Mouse (Mus musculus): ENCODE measurements around the gene Gdf11. TPM values are rescaled to one million over a fixed set of nuclear protein-coding genes. Genes with fewer than 3 reads are reported as not detected.
A peak's percentile ranks its signal among the peaks of the same experiment; 100 is the strongest.

The Gdf11 gene
- polyA plus RNA-seq, 1 experiment from 2014 or later = 11.7 TPM

DNA sequence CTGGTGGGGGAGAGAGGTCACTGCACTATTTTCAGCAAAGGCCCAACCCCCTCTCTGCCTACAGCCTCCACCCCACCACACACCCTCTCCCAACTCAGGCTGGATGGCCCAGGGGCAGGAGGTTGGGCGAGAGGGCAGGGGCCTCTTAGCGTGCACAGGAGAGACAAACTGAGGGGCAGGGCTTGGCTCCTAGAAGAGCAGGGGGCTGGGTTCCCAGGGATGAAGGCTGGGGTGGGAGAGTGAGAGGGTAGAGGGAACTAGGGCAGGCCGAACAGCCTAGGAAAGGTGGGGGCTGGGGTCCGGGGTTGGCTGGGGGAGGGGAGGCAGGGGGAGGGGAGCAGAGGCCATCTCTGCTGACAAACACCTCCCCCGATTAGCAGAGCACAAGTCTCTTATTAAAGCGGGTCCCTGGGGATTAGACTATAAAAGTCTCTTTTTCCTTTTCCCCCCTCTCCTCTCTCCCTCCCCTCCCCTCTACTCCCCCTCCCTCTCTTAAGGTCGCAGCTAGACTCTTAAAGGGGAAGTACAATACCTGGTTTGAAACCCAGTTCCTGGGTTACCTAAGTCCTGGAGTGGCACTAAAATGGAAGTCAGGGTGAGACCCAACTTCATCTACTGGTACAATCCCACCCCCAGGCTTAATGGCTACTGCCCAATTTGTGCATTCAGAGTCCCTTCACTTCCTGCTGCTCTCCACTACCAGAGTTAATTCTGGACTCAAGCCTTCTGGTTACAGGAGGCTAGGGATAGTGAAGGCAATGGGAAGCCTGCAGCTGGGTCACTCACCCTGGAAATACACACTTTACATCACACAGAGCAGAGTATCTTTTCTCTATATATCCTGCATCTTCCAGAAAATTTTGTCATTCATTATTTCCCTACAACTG, 2.3 kb downstream of the Gdf11 start:
- no peaks in the 10 kb centered on the region for H3K9me3 ChIP-seq
- H3K36me3 ChIP-seq = peaks cover 39% of the 10 kb centered on the region
- H3K4me3 ChIP-seq (replicated peaks) = peak overlapping the region; percentile 78
- H3K4me1 ChIP-seq (replicated peaks) = peaks cover 50% of the 10 kb centered on the region
- ATAC-seq = peak; percentile 65
- 0 out of 2 replicates have a peak, but pooled peaks cover 2% of the 10 kb centered on the region for H3K27me3 ChIP-seq
- peak overlapping the region; percentile 91 for H3K4me2 ChIP-seq (replicated peaks)
- WGBS = under 1% methylated on average over 7 of the region's 7 CpGs
- H3K9ac ChIP-seq (replicated peaks) = peak overlapping the region; percentile 88
- H3K27ac ChIP-seq = peak overlapping the region; percentile 96

DNA sequence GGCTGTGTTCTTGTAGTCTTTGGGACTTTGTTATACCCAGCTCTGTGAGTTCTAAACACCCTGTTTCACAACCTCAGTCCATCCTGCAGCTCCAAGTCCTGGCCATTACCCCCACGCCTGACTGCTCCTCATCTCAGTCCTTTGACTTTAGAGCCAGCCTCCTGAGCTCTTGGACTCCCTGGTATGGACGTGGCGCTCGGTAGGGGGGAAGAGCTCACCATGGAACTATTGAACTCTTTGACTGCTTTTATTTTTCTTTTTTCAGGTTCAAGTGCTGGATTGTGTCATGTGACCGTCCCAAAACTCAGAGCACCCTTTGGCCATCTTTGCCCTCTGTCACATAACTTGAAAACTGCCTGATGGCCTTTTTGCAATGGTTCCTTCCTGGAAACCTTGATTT, 9.5 kb downstream of the Gdf11 start:
- Histone ChIP-seq H3K9ac (replicated peaks) (no peak overlapping the region), H3K36me3 (peaks cover 62% of the 10 kb centered on the region), H3K27me3 (no peaks in the 10 kb centered on the region), H3K27ac (no peak overlapping the region), H3K4me3 (replicated peaks) (no peak overlapping the region), H3K4me2 (replicated peaks) (no peak overlapping the region), H3K9me3 (no peaks in the 10 kb centered on the region), H3K4me1 (replicated peaks) (peaks cover 6% of the 10 kb centered on the region; the same call in 1 of the 2 replicates)
- ATAC-seq = no peak
- 75% methylated on average over 5 of the region's 5 CpGs for WGBS

DNA sequence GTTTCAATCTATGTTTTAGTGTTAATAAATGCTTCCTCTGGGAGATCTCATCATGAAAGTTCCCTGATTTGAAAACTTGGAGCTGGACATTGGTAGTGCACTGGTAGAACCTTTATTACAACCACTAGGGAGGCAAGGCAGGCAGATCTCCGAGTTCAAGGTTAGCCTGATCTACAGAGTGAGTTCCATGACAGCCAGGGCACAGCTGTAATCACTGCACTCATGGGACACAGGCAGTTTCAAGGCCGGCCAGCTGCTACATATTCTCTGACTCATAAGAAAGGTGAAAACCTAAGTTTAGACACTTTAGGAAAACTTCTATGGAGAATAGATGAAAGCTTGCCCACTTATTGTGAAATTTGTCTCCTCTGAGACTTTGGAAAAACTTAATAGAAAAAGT, 12.7 kb downstream of the Gdf11 start:
- no peaks in the 10 kb centered on the region for H3K4me1 ChIP-seq (replicated peaks)
- no peaks in the 10 kb centered on the region for H3K27me3 ChIP-seq
- H3K9ac ChIP-seq (replicated peaks) = no peak overlapping the region
- H3K27ac ChIP-seq = no peak overlapping the region
- no peak overlapping the region for H3K4me2 ChIP-seq (replicated peaks)
- no peaks in the 10 kb centered on the region for H3K9me3 ChIP-seq
- no peak overlapping the region for H3K4me3 ChIP-seq (replicated peaks)
- ATAC-seq = no peak
- peaks cover 48% of the 10 kb centered on the region for H3K36me3 ChIP-seq
- 87% methylated on average over 2 of the region's 2 CpGs for WGBS

DNA sequence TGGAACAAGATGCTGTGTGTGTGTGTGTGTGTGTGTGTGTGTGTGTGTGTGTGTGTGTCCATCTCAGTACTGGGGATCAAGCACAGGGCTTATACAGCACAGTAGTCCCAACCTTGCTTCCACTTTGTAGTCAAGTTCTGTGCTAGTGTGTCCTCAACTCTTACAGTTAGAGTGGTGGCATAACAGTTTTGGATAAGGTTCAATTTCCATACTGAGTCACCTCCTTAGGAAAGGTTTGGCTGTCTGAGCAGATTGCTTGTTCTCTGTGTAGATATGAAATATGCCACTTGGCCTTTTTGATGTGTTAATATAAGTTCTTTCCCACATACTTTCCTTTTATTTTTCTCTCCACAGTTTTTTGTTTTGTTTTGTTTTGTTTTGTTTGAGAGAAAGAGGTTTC, 13.2 kb downstream of the Gdf11 start:
- ATAC-seq = no peak
- H3K4me3 ChIP-seq (replicated peaks) = no peak overlapping the region
- no peak overlapping the region for H3K27ac ChIP-seq
- no peak overlapping the region for H3K9ac ChIP-seq (replicated peaks)
- no peaks in the 10 kb centered on the region for H3K27me3 ChIP-seq
- peaks cover 49% of the 10 kb centered on the region for H3K36me3 ChIP-seq
- no peaks in the 10 kb centered on the region for H3K9me3 ChIP-seq
- H3K4me2 ChIP-seq (replicated peaks) = no peak overlapping the region
- no peaks in the 10 kb centered on the region for H3K4me1 ChIP-seq (replicated peaks)

DNA sequence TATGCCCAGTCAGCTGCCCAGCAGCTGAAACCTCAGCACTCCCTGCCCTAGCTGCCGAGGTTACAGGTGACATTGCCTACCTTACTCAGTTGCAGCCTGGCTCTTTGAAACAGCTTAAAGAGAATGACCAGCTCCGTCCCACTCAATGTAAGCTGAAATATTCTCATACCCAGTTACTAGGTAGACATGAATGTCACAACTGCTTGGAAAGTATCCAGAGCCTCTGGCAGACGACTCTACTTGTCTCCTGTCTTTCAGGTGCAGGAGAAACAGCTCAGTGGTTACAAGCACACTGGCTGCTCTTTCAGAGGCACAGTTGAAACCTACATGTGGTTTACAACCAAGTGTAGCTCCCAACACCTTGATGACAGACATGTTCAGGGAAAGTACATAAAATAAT, 21.2 kb downstream of the Gdf11 start:
- Histone ChIP-seq H3K4me1 (replicated peaks) (no peaks in the 10 kb centered on the region), H3K36me3 (peaks cover 53% of the 10 kb centered on the region), H3K27ac (no peak overlapping the region), H3K9ac (replicated peaks) (no peak overlapping the region), H3K4me3 (replicated peaks) (no peak overlapping the region), H3K27me3 (no peaks in the 10 kb centered on the region), H3K9me3 (no peaks in the 10 kb centered on the region), H3K4me2 (replicated peaks) (no peak overlapping the region)
- ATAC-seq = no peak
- WGBS = 94% methylated on average over 3 of the region's 3 CpGs

DNA sequence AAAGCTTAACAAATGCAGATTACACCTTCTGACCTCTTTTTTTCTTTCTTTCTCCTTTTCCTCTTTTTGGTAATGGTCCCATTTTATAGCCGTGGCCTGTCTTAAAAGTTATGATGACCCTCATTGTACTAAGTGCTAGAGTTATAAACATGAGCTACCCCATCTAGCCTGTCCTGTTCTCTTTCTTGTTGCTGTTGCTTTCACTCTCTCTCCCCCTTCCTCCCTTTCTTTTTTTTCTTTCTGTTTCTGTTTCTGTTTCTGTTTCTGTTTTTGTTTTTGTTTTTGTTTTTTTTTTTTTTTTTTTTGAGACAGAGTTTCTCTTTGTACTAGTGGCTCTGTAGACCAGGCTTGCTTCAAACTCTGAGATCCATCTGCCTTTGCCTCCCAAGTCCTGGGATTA, 25.0 kb downstream of the Gdf11 start:
- Histone ChIP-seq H3K36me3 (peaks cover 36% of the 10 kb centered on the region), H3K27me3 (no peaks in the 10 kb centered on the region), H3K4me1 (replicated peaks) (no peaks in the 10 kb centered on the region), H3K4me2 (replicated peaks) (no peak overlapping the region), H3K27ac (no peak overlapping the region), H3K9ac (replicated peaks) (no peak overlapping the region), H3K9me3 (no peaks in the 10 kb centered on the region), H3K4me3 (replicated peaks) (no peak overlapping the region)
- WGBS = 87% methylated on average over 1 of the region's 1 CpGs
- ATAC-seq = no peak

DNA sequence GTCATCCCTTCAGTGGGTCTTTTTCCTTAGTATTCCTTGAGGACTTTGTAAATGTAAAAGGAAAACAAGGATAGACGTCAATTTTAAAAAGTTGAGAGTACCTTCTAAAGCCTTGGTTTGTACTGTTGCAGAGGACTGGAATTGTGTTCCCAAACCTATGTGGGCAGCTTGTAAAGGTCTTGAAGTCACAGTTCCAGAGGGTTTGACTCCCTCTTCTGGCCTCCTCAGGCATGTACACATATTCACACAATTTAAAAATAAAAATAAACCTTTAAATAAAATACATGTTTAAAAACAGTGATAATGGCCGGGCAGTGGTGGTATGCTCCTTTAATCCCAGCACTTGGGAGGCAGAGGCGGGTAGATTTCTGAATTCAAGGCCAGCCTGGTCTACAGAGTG, 25.5 kb downstream of the Gdf11 start:
- H3K9ac ChIP-seq (replicated peaks) = no peak overlapping the region
- ATAC-seq = no peak
- H3K27ac ChIP-seq = no peak overlapping the region
- H3K4me3 ChIP-seq (replicated peaks) = no peak overlapping the region
- 88% methylated on average over 3 of the region's 3 CpGs for WGBS
- no peaks in the 10 kb centered on the region for H3K9me3 ChIP-seq
- H3K4me2 ChIP-seq (replicated peaks) = no peak overlapping the region
- no peaks in the 10 kb centered on the region for H3K4me1 ChIP-seq (replicated peaks)
- H3K27me3 ChIP-seq = no peaks in the 10 kb centered on the region
- peaks cover 34% of the 10 kb centered on the region for H3K36me3 ChIP-seq

DNA sequence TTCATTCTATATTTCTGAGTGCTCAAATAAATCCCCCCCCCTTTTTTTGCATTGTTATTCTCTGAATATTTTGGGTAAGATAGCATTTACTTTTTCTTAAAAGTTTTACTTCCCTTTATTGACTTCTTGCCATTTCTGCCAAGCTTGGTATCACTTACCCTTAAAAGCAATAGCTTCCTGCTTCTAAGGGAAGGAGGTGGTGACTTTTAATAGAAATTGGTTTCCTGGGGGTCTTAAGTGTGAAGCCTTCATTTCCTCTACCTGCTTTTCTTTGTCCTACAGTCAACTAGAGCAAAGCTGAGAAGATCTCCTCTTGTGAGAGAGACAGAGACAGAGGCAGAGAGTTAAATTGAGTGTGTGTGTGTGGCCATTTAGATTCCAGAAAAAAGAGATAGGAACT, 30.3 kb downstream of the Gdf11 start:
- H3K4me2 ChIP-seq (replicated peaks) = no peak overlapping the region
- H3K27me3 ChIP-seq = no peaks in the 10 kb centered on the region
- H3K9ac ChIP-seq (replicated peaks) = no peak overlapping the region
- H3K4me1 ChIP-seq (replicated peaks) = no peaks in the 10 kb centered on the region
- peaks cover 42% of the 10 kb centered on the region for H3K36me3 ChIP-seq
- no peak overlapping the region for H3K4me3 ChIP-seq (replicated peaks)
- no peak overlapping the region for H3K27ac ChIP-seq
- ATAC-seq = no peak
- H3K9me3 ChIP-seq = no peaks in the 10 kb centered on the region

DNA sequence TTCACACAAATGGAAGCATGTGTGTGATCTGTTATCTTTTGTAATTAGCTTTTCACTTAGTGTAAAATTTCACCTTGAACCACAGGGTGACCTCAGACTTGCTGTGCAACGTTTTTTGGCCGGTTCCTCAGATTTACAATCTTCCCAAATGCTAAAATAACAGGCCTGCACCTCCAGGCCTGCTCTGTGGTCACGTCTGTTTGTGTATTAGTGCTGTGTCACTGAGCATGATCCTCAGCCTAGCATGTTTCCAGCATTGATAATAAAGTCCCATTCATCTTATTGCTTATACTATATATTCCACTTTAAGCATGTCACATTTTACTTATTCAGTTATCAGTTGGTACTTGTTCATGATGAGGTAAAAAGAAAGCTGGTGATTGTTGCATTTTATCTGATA, 41.2 kb downstream of the Gdf11 start:
- no peak for ATAC-seq
- no peak overlapping the region for H3K4me3 ChIP-seq (replicated peaks)
- no peaks in the 10 kb centered on the region for H3K9me3 ChIP-seq
- no peak overlapping the region for H3K27ac ChIP-seq
- 0 out of 2 replicates have a peak, but pooled peaks cover 4% of the 10 kb centered on the region for H3K4me1 ChIP-seq (replicated peaks)
- H3K27me3 ChIP-seq = no peaks in the 10 kb centered on the region
- peaks cover 45% of the 10 kb centered on the region for H3K36me3 ChIP-seq
- H3K4me2 ChIP-seq (replicated peaks) = no peak overlapping the region
- no peak overlapping the region for H3K9ac ChIP-seq (replicated peaks)
- 80% methylated on average over 3 of the region's 3 CpGs for WGBS

DNA sequence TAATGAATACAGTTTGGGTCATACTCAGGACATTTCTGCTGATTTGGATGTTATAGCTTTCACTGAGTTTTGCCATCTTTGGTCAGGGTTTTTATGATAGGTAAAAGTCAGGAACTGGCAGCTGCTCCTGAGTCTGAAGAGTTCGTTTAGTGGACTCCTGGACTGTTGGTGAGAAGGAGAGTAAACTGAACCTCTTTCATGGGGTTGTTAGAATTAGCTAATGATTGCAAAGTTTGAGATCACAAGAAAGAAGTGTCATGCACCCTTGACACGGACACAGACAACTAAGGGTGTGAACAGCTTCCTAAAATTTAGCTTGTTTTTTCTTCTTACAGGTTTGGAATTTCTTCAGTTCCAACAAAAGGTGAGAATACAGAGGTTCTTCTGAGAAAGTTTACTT, 43.1 kb downstream of the Gdf11 start:
- WGBS = 79% methylated on average over 2 of the region's 2 CpGs
- Histone ChIP-seq H3K9me3 (no peaks in the 10 kb centered on the region), H3K27ac (no peak overlapping the region), H3K27me3 (no peaks in the 10 kb centered on the region), H3K4me1 (replicated peaks) (0 out of 2 replicates have a peak, but pooled peaks cover 4% of the 10 kb centered on the region), H3K9ac (replicated peaks) (no peak overlapping the region), H3K4me3 (replicated peaks) (no peak overlapping the region), H3K36me3 (peaks cover 40% of the 10 kb centered on the region), H3K4me2 (replicated peaks) (no peak overlapping the region)
- ATAC-seq = no peak

DNA sequence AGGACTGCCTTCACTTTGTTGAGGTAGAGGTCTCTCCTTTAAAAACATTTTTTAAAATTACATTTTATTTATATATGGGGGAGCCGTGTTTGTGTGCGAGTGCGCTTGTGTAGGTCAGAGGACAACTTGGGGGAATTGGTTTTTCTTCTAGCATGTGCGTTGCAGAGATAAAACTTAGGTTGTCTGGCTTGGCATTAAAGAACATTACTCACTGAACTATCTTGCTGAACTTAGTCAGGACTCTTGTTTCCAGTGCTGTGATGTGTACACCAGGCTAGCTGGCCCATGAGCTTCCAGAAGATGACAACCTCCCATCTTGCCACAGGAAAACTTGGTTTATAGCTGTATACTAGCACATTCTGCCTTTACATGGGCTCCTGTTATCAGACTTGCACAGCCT, 44.9 kb downstream of the Gdf11 start:
- H3K9ac ChIP-seq (replicated peaks) = no peak overlapping the region
- no peak overlapping the region for H3K4me3 ChIP-seq (replicated peaks)
- H3K36me3 ChIP-seq = peaks cover 47% of the 10 kb centered on the region
- no peak overlapping the region for H3K4me2 ChIP-seq (replicated peaks)
- no peaks in the 10 kb centered on the region for H3K9me3 ChIP-seq
- 0 out of 2 replicates have a peak, but pooled peaks cover 4% of the 10 kb centered on the region for H3K4me1 ChIP-seq (replicated peaks)
- 98% methylated on average over 4 of the region's 4 CpGs for WGBS
- no peak overlapping the region for H3K27ac ChIP-seq
- no peak for ATAC-seq
- H3K27me3 ChIP-seq = no peaks in the 10 kb centered on the region

DNA sequence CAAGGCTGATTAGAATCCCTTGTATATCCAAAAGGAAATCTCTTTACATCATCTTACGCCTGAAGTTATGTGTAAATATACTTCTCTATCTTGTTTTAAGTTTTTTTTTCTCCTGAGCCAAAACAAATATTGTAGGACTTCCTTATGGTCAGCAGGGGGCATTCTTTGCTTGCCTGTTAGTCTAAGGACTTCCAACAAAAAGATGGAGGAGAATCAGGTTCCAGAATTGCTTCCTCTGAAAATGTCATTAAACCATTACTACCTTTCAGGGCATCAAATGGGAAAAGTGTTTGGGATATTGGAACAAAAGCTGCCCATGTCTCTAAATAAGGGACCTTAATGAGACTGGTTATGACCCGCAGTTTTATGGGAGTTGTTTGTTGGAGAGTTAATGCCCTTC, 46.0 kb downstream of the Gdf11 start:
- Histone ChIP-seq H3K4me2 (replicated peaks) (no peak overlapping the region), H3K9ac (replicated peaks) (no peak overlapping the region), H3K27me3 (no peaks in the 10 kb centered on the region), H3K27ac (no peak overlapping the region), H3K4me3 (replicated peaks) (no peak overlapping the region), H3K4me1 (replicated peaks) (0 out of 2 replicates have a peak, but pooled peaks cover 4% of the 10 kb centered on the region), H3K36me3 (peaks cover 54% of the 10 kb centered on the region), H3K9me3 (no peaks in the 10 kb centered on the region)
- 67% methylated on average over 2 of the region's 2 CpGs for WGBS
- no peak for ATAC-seq

DNA sequence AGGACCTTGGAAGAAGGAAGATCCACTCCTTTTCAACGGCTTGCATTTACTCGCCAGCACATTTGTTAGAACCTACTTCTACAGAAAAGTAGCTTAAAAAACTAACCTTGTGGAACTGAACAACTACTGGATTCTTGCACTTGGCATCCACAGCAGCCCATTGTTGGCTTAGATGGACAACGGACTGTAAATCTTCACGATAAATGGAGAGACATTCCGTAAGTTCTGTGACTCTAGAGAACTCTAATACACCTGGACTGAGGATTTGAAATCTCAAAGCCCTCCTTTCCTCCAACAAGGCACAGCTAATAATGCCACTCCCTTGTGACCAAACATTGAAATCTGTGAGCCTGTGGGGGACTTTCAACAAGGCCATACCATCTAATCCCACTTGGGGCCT, 48.3 kb downstream of the Gdf11 start:
- Histone ChIP-seq H3K9ac (replicated peaks) (no peak overlapping the region), H3K27ac (no peak overlapping the region), H3K36me3 (peaks cover 50% of the 10 kb centered on the region), H3K9me3 (no peaks in the 10 kb centered on the region), H3K4me1 (replicated peaks) (0 out of 2 replicates have a peak, but pooled peaks cover 4% of the 10 kb centered on the region), H3K27me3 (no peaks in the 10 kb centered on the region), H3K4me3 (replicated peaks) (no peak overlapping the region), H3K4me2 (replicated peaks) (no peak overlapping the region)
- ATAC-seq = no peak
- 97% methylated on average over 5 of the region's 5 CpGs for WGBS

Data from midbrain, embryonic 13.5 days (tissue).